8 mouse cellular contexts compared by ENCODE assay signal in genomic region chrX:48345385-48345932, GRCm38 (mm10). TPM values are rescaled to one million over a fixed set of nuclear protein-coding genes. Genes with fewer than 3 reads are reported as not detected.
DNase-seq lines count a peak whose midpoint lies in the region; ATAC-seq and TF ChIP-seq lines count a peak whose summit lies in the region.

No protein-coding gene starts in this region.

- 14% methylated on average over 34 of the region's 45 CpGs for WGBS in bone marrow, adult 2 months
- WGBS in forebrain, embryonic 16.5 days: 16% methylated on average over 25 of the region's 45 CpGs
- 17% methylated on average over 31 of the region's 45 CpGs for WGBS in intestine, postnatal 0 days
- 16% methylated on average over 25 of the region's 45 CpGs for WGBS in lung, embryonic 15.5 days

- intact Hi-C loops in left cerebral cortex, adult 2 months (cut with DNase I): loop anchor here (2.0 to 10.0 kb wide), 2 partner anchors 35 to 141 kb away; partner anchors contain the start of gene Zdhhc9

- peak overlapping the region; percentile 60 for H3K4me3 ChIP-seq in left cerebral cortex, adult 2 months
- peak overlapping the region; percentile 62 for H3K4me3 ChIP-seq in bone marrow, adult 2 months (replicated peaks; ENCODE audit: control insufficient read depth, low read depth, low read length)
- peak overlapping the region; percentile 68 for H3K4me3 ChIP-seq in forebrain, embryonic 16.5 days (replicated peaks; ENCODE audit: low read length)
- H3K4me3 ChIP-seq in intestine, postnatal 0 days (ENCODE audit: low read depth, low read length): peak overlapping the region; percentile 56
- H3K4me3 ChIP-seq in lung, embryonic 15.5 days: peak overlapping the region; percentile 59

- no peaks in the 10 kb centered on the region for H3K9me3 ChIP-seq in forebrain, embryonic 16.5 days (ENCODE audit: control insufficient read depth, low read length)
- H3K9me3 ChIP-seq in intestine, postnatal 0 days (ENCODE audit: control insufficient read depth): no peaks in the 10 kb centered on the region
- no peaks in the 10 kb centered on the region for H3K9me3 ChIP-seq in lung, embryonic 15.5 days

- no peak for TF ChIP-seq POLR2A in bone marrow, adult 2 months (IDR thresholded peaks at IDR 0.05; ENCODE audit: borderline replicate concordance, control insufficient read depth, low read depth, low read length)

- H3K4me1 ChIP-seq in bone marrow, adult 2 months (ENCODE audit: control insufficient read depth, insufficient read depth, low read length): no peaks in the 10 kb centered on the region
- peaks cover 12% of the 10 kb centered on the region for H3K4me1 ChIP-seq in forebrain, embryonic 16.5 days (replicated peaks; ENCODE audit: control insufficient read depth, insufficient read depth, low read length)
- no peaks in the 10 kb centered on the region for H3K4me1 ChIP-seq in intestine, postnatal 0 days (replicated peaks; ENCODE audit: control insufficient read depth, insufficient read depth, low read length)
- H3K4me1 ChIP-seq in lung, embryonic 15.5 days: 0 out of 2 replicates have a peak, but pooled peaks cover 6% of the 10 kb centered on the region

- ATAC-seq in forebrain, embryonic 16.5 days: no peak
- ATAC-seq in intestine, postnatal 0 days: no peak
- ATAC-seq in lung, embryonic 15.5 days (ENCODE audit: borderline replicate concordance, extremely low read depth, low FRiP score, low TSS enrichment): no peak

- peak in 1 of 2 experiments; percentile 16 for DNase-seq in left cerebral cortex, adult 2 months (ENCODE audit: extremely low spot score in 1 of 2, low spot score in 2 of 2)
- DNase-seq in left cerebral cortex, adult 11 months (ENCODE audit: low spot score): no peak
- DNase-seq in spleen, postnatal 10 days (ENCODE audit: low spot score in 2 of 2): peak; percentile 26 to 55
- DNase-seq in frontal cortex, postnatal 25 days (ENCODE audit: low spot score in 2 of 2): no peak

- H3K36me3 ChIP-seq in forebrain, embryonic 16.5 days (ENCODE audit: control insufficient read depth, insufficient read depth): no peaks in the 10 kb centered on the region
- no peaks in the 10 kb centered on the region for H3K36me3 ChIP-seq in intestine, postnatal 0 days (ENCODE audit: control insufficient read depth, insufficient read depth)
- H3K36me3 ChIP-seq in lung, embryonic 15.5 days: no peaks in the 10 kb centered on the region

- peak overlapping the region; percentile 68 for H3K9ac ChIP-seq in forebrain, embryonic 16.5 days (replicated peaks; ENCODE audit: low read depth, low read length)
- peak overlapping the region; percentile 53 for H3K9ac ChIP-seq in intestine, postnatal 0 days (ENCODE audit: low read depth, low read length)
- H3K9ac ChIP-seq in lung, embryonic 15.5 days: peak overlapping the region; percentile 44

- H3K27ac ChIP-seq in left cerebral cortex, adult 2 months: no peak overlapping the region
- H3K27ac ChIP-seq in bone marrow, adult 2 months (ENCODE audit: control insufficient read depth, insufficient read depth, low read depth, low read length, poor library complexity): no peak overlapping the region
- H3K27ac ChIP-seq in forebrain, embryonic 16.5 days (ENCODE audit: low read length): no peak overlapping the region
- no peak overlapping the region for H3K27ac ChIP-seq in intestine, postnatal 0 days (ENCODE audit: low read depth, low read length)
- H3K27ac ChIP-seq in lung, embryonic 15.5 days: no peak overlapping the region

- peak overlapping the region; percentile 54 for H3K4me2 ChIP-seq in forebrain, embryonic 16.5 days (ENCODE audit: low read length)
- peak overlapping the region; percentile 87 for H3K4me2 ChIP-seq in intestine, postnatal 0 days (replicated peaks; ENCODE audit: low read depth)
- H3K4me2 ChIP-seq in lung, embryonic 15.5 days: peak overlapping the region; percentile 81

- no peak for TF ChIP-seq CTCF in left cerebral cortex, adult 2 months (IDR thresholded peaks at IDR 0.05)
- TF ChIP-seq CTCF in bone marrow, adult 2 months (IDR thresholded peaks at IDR 0.05; ENCODE audit: control insufficient read depth, insufficient read depth, low read length): no peak
- no peak for TF ChIP-seq CTCF in intestine, postnatal 0 days (IDR thresholded peaks at IDR 0.05; ENCODE audit: low read depth)

- no peaks in the 10 kb centered on the region for H3K27me3 ChIP-seq in forebrain, embryonic 16.5 days (replicated peaks; ENCODE audit: control insufficient read depth, insufficient read depth, low read length)
- no peaks in the 10 kb centered on the region for H3K27me3 ChIP-seq in intestine, postnatal 0 days (replicated peaks; ENCODE audit: control insufficient read depth, insufficient read depth, low read length)
- H3K27me3 ChIP-seq in lung, embryonic 15.5 days: peaks cover 9% of the 10 kb centered on the region; the same call in 1 of the 2 replicates

RNA-seq across cellular contexts. Expression of gene Bcorl1, which starts 4.3 kb away (rescaled TPM):
- 10 to 100 TPM; 20.3 to 20.4 TPM for total RNA-seq in left cerebral cortex, adult 2 months (2021)
- 15.3 and 27.3 TPM in 2 replicates for polyA plus RNA-seq in bone marrow, adult 2 months (2011; ENCODE audit: insufficient read depth, insufficient read length, low replicate concordance, missing spikeins)
- 8.4 and 8.5 TPM in 2 replicates for polyA plus RNA-seq in forebrain, embryonic 16.5 days (2015; fragmentation: Nextera tagmentation; extraction: Ambion mirVana)
- polyA plus RNA-seq in intestine, postnatal 0 days (2015; fragmentation: Nextera tagmentation; extraction: Ambion mirVana): 1.6 and 1.9 TPM in 2 replicates
- 4.8 and 5.2 TPM in 2 replicates for polyA plus RNA-seq in lung, embryonic 15.5 days (2015; fragmentation: Nextera tagmentation; extraction: Ambion mirVana)

Comparison
In these comparisons a context has a peak if more than half of its experiments do, and no peak if none do; other contexts are left out.
1. DNase-seq: peak in spleen, postnatal 10 days (2 of 2); none in left cerebral cortex, adult 11 months (single experiment) and frontal cortex, postnatal 25 days (0 of 2).
2. Peak in every context shown above with its lines, with median percentiles within 50 percentile points of each other: H3K4me3 ChIP-seq, H3K4me2 ChIP-seq and H3K9ac ChIP-seq.